Mouse (Mus musculus): ENCODE measurements around the gene Kcnb1. TPM values are rescaled to one million over a fixed set of nuclear protein-coding genes. Genes with fewer than 3 reads are reported as not detected.

The Kcnb1 gene
- polyA plus RNA-seq, 1 experiment from 2014 or later = 1.6 TPM

- no peak for ATAC-seq (ENCODE audit: low FRiP score)
- H3K4me2 ChIP-seq (replicated peaks) = no peak overlapping the region
- peaks cover 25% of the 10 kb centered on the region for H3K4me1 ChIP-seq
- no peak overlapping the region for H3K27ac ChIP-seq
- H3K4me3 ChIP-seq = no peak overlapping the region
- 66% methylated on average over 12 of the region's 12 CpGs for WGBS
- peaks cover 41% of the 10 kb centered on the region for H3K36me3 ChIP-seq
- H3K9me3 ChIP-seq (replicated peaks) = no peaks in the 10 kb centered on the region
- H3K9ac ChIP-seq = 0 out of 2 replicates have a peak overlapping the region, but pooled peaks have one; percentile 8
- no peaks in the 10 kb centered on the region for H3K27me3 ChIP-seq
These were observed 130.0 kb downstream of the Kcnb1 start for GRCm38 (mm10) chr2:167059960-167060359.

GRCm38 (mm10) chr2:167059536-167059935 is 130.4 kb downstream of the Kcnb1 start:
- Histone ChIP-seq H3K9me3 (replicated peaks) (no peaks in the 10 kb centered on the region), H3K4me1 (peaks cover 21% of the 10 kb centered on the region), H3K27me3 (no peaks in the 10 kb centered on the region), H3K27ac (no peak overlapping the region), H3K4me3 (no peak overlapping the region), H3K9ac (0 out of 2 replicates have a peak overlapping the region, but pooled peaks have one; percentile 8), H3K36me3 (peaks cover 42% of the 10 kb centered on the region), H3K4me2 (replicated peaks) (no peak overlapping the region)
- no peak for ATAC-seq (ENCODE audit: low FRiP score)
- 45% methylated on average over 8 of the region's 8 CpGs for whole genome bisulfite sequencing

- Histone ChIP-seq H3K9ac (no peak overlapping the region), H3K27me3 (no peaks in the 10 kb centered on the region), H3K36me3 (peaks cover 46% of the 10 kb centered on the region), H3K4me1 (peaks cover 21% of the 10 kb centered on the region), H3K9me3 (replicated peaks) (no peaks in the 10 kb centered on the region), H3K4me2 (replicated peaks) (no peak overlapping the region), H3K4me3 (no peak overlapping the region), H3K27ac (no peak overlapping the region)
- WGBS = 60% methylated on average over 3 of the region's 3 CpGs
- no peak for ATAC-seq (ENCODE audit: low FRiP score)
These were observed 131.1 kb downstream of the Kcnb1 start for GRCm38 (mm10) chr2:167058814-167059387.

- H3K36me3 ChIP-seq = peaks cover 48% of the 10 kb centered on the region
These were observed 131.8 kb downstream of the Kcnb1 start for GRCm38 (mm10) chr2:167058201-167058600.

DNA sequence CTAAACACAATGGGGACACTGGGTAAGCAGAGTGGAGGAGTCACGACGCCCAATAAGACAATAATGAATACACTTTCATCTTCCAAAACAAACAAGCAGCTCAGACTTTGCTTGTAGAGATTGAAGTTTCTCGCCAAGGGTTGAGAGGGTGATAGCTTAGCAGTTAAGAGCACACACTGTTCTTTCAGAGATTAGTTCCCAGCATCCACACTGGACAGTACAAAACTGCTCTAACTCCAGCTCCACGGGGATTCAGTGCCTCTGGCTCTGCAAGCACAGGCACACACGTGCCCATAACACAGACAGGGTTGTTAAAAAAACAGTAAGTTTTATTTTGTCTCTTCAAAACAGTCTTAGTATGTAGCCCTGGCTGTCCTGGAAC is 133.0 kb downstream of the Kcnb1 start:
- Histone ChIP-seq H3K9me3 (replicated peaks) (no peaks in the 10 kb centered on the region), H3K4me2 (replicated peaks) (no peak overlapping the region), H3K4me3 (no peak overlapping the region), H3K27me3 (no peaks in the 10 kb centered on the region), H3K27ac (no peak overlapping the region), H3K9ac (no peak overlapping the region), H3K36me3 (peaks cover 56% of the 10 kb centered on the region), H3K4me1 (peaks cover 28% of the 10 kb centered on the region)
- ATAC-seq (ENCODE audit: low FRiP score) = no peak
- 90% methylated on average over 5 of the region's 5 CpGs for WGBS

More at GRCm38 (mm10) chr2:167058201-167058600, 131.8 kb downstream of the Kcnb1 start:
- ATAC-seq (ENCODE audit: low FRiP score) = no peak
- Histone ChIP-seq H3K9me3 (replicated peaks) (no peaks in the 10 kb centered on the region), H3K4me3 (no peak overlapping the region), H3K4me2 (replicated peaks) (no peak overlapping the region), H3K9ac (no peak overlapping the region), H3K27ac (no peak overlapping the region), H3K4me1 (peaks cover 26% of the 10 kb centered on the region), H3K27me3 (no peaks in the 10 kb centered on the region)
- WGBS = 72% methylated on average over 3 of the region's 3 CpGs

GRCm38 (mm10) chr2:167056210-167056941 is 133.6 kb downstream of the Kcnb1 start:
- peaks cover 62% of the 10 kb centered on the region for H3K36me3 ChIP-seq
- 95% methylated on average over 15 of the region's 15 CpGs for WGBS
- H3K27me3 ChIP-seq = no peaks in the 10 kb centered on the region
- no peak overlapping the region for H3K4me2 ChIP-seq (replicated peaks)
- H3K27ac ChIP-seq = no peak overlapping the region
- ATAC-seq (ENCODE audit: low FRiP score) = no peak
- peaks cover 22% of the 10 kb centered on the region for H3K4me1 ChIP-seq
- H3K9me3 ChIP-seq (replicated peaks) = no peaks in the 10 kb centered on the region
- no peak overlapping the region for H3K9ac ChIP-seq
- no peak overlapping the region for H3K4me3 ChIP-seq

- H3K4me2 ChIP-seq (replicated peaks) = no peak overlapping the region
These were observed 134.6 kb downstream of the Kcnb1 start for GRCm38 (mm10) chr2:167055386-167055785.

GRCm38 (mm10) chr2:167053127-167053844 is 136.7 kb downstream of the Kcnb1 start:
- Histone ChIP-seq H3K4me1 (peaks cover 9% of the 10 kb centered on the region), H3K9ac (no peak overlapping the region), H3K9me3 (replicated peaks) (no peaks in the 10 kb centered on the region), H3K4me2 (replicated peaks) (no peak overlapping the region), H3K27me3 (no peaks in the 10 kb centered on the region), H3K27ac (no peak overlapping the region; the same call in 1 of the 2 replicates), H3K4me3 (no peak overlapping the region), H3K36me3 (peaks cover 79% of the 10 kb centered on the region)
- ATAC-seq (ENCODE audit: low FRiP score) = no peak
- WGBS = 80% methylated on average over 9 of the region's 9 CpGs

More at GRCm38 (mm10) chr2:167055386-167055785, 134.6 kb downstream of the Kcnb1 start:
- 94% methylated on average over 15 of the region's 15 CpGs for WGBS
- H3K27me3 ChIP-seq = no peaks in the 10 kb centered on the region
- no peak overlapping the region for H3K27ac ChIP-seq
- no peaks in the 10 kb centered on the region for H3K9me3 ChIP-seq (replicated peaks)
- peaks cover 14% of the 10 kb centered on the region for H3K4me1 ChIP-seq
- H3K4me3 ChIP-seq = no peak overlapping the region
- no peak for ATAC-seq (ENCODE audit: low FRiP score)
- no peak overlapping the region for H3K9ac ChIP-seq
- peaks cover 67% of the 10 kb centered on the region for H3K36me3 ChIP-seq

DNA sequence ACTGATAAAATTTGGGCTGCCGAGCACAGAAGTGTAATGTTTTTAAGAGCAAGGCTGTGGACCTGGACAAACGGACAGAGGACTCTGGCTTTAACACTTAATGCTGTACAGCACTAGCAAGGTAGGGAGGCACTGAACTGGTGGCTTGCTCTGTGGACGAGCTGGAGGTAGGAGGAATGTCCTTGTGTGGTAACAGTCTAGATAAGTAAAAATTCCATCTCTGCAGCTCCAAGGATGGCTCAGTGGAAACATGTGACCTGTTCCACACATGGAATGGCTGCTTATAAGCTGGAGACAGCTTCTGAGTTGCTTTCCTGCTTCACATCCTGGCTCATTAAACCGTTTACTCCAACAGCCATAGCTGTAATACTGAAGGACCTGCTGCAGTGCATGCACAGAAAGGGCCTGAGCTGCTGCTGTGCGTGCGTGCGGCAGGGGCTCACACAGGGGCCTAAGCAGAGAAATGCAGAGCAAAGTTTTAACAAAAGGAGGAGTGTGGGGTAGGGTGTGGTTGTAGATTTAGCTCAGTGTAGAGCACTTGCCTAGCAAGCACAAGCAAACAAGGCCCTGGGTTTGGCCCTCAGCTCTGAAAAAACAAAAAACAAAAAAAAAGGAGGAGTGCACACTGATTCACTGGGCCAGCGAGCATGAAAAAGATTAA is 141.1 kb downstream of the Kcnb1 start:
- H3K9ac ChIP-seq = no peak overlapping the region
- no peak overlapping the region for H3K4me3 ChIP-seq
- H3K4me1 ChIP-seq = peaks cover 9% of the 10 kb centered on the region
- H3K4me2 ChIP-seq (replicated peaks) = no peak overlapping the region
- H3K9me3 ChIP-seq (replicated peaks) = no peaks in the 10 kb centered on the region
- no peaks in the 10 kb centered on the region for H3K27me3 ChIP-seq
- no peak overlapping the region for H3K27ac ChIP-seq
- no peak for ATAC-seq (ENCODE audit: low FRiP score)
- H3K36me3 ChIP-seq = peaks cover 78% of the 10 kb centered on the region
- 90% methylated on average over 8 of the region's 8 CpGs for WGBS

DNA sequence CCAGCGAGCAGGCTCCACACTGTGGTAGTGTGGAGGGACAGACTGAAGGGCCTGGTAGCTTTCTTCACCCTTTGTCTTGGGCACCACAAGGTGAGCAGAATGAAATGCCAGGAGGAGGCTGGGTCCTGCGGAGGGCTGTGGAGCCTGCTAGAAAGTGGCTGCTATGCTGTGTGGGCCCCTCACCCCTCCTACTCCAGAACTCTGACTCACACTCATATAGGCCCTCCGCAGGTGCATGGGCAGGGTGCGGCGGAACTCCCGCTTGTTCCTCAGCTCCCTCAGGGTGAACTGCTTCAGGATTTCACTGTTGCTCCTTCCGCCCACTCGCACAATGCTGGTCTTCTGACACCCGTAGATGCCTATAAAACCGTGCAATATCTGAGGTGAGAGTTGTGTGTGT is 141.7 kb downstream of the Kcnb1 start:
- Histone ChIP-seq H3K9ac (no peak overlapping the region), H3K36me3 (peaks cover 83% of the 10 kb centered on the region), H3K27ac (no peak overlapping the region), H3K4me2 (replicated peaks) (no peak overlapping the region), H3K9me3 (replicated peaks) (no peaks in the 10 kb centered on the region), H3K4me1 (peaks cover 4% of the 10 kb centered on the region; the same call in 1 of the 2 replicates), H3K4me3 (no peak overlapping the region), H3K27me3 (no peaks in the 10 kb centered on the region)
- 95% methylated on average over 10 of the region's 10 CpGs for WGBS
- ATAC-seq (ENCODE audit: low FRiP score) = no peak

Data from hindbrain, embryonic 12.5 days (tissue).